Mouse (Mus musculus): ENCODE results near the gene Opn5.

DNA sequence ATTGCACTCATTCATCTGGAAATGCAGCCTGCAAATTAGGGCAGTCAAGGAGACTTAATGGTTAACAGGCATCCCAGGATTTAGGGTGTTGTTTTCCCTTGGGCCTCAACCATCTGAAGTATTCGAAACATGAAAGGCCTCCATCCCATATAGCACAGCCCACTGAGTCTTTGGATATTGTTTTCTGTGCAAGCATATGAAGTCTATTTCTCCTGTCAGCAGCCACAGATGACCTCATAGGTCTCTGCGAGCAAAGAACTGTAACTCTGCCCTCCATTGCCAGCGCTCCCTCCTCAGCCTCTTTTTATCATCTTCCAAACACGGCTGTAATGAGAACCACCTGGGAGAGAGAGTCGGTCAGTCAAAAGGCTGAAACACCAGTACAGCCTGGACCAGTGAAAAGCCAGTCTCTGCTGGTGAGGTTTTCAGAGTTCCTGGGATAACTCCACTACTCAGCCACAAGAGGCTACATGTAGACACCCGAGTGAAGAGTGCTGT is 34.5 kb downstream of the Opn5 start:
- TF ChIP-seq POLR2A (IDR thresholded peaks at IDR 0.05; ENCODE audit: borderline replicate concordance, control insufficient read depth, low read depth, low read length) (no peak), CTCF (IDR thresholded peaks at IDR 0.05; ENCODE audit: control insufficient read depth, insufficient read depth, low read length) (no peak)

Measured in bone marrow, adult 2 months (tissue).